ENCODE assay signal across 10 mouse cellular contexts in genomic region chr5:115928786-115929507, GRCm38 (mm10).
DNase-seq lines count a peak whose midpoint lies in the region; ATAC-seq and TF ChIP-seq lines count a peak whose summit lies in the region.
"Had no signal": no experiment of that assay in that cellular context is flagged by ENCODE, and none has a peak within 500 bp of the region (broad histone marks: within the 10 kb centered on the region; RNA-seq: fewer than 3 reads in every experiment).

No protein-coding gene starts in this region.

- H3K4me3 ChIP-seq in intestine, postnatal 0 days (ENCODE audit: low read depth, low read length) = no peak overlapping the region
- no peak overlapping the region for H3K4me3 ChIP-seq in intestine, embryonic 15.5 days (replicated peaks)
- no peak overlapping the region for H3K4me3 ChIP-seq in forebrain, embryonic 11.5 days (ENCODE audit: low read depth, low read length)
- H3K4me3 ChIP-seq in forebrain, embryonic 15.5 days = no peak overlapping the region
- H3K4me3 ChIP-seq: heart, embryonic 13.5 days had no signal

- H3K9ac ChIP-seq in intestine, postnatal 0 days (ENCODE audit: low read depth, low read length) = no peak overlapping the region
- no peak overlapping the region for H3K9ac ChIP-seq in intestine, embryonic 15.5 days
- no peak overlapping the region for H3K9ac ChIP-seq in forebrain, embryonic 11.5 days (ENCODE audit: low read length)
- H3K9ac ChIP-seq in forebrain, embryonic 15.5 days (replicated peaks) = no peak overlapping the region
- H3K9ac ChIP-seq: heart, embryonic 13.5 days had no signal

- no peak overlapping the region for H3K27ac ChIP-seq in intestine, postnatal 0 days (ENCODE audit: low read depth, low read length)
- no peak overlapping the region for H3K27ac ChIP-seq in intestine, embryonic 15.5 days
- H3K27ac ChIP-seq in forebrain, embryonic 11.5 days (ENCODE audit: low read depth, low read length) = no peak overlapping the region
- H3K27ac ChIP-seq in forebrain, embryonic 15.5 days (replicated peaks) = no peak overlapping the region
- H3K27ac ChIP-seq: heart, embryonic 13.5 days had no signal

- no peaks in the 10 kb centered on the region for H3K4me1 ChIP-seq in intestine, postnatal 0 days (replicated peaks; ENCODE audit: control insufficient read depth, insufficient read depth, low read length)
- H3K4me1 ChIP-seq in intestine, embryonic 15.5 days (replicated peaks) = no peaks in the 10 kb centered on the region
- no peaks in the 10 kb centered on the region for H3K4me1 ChIP-seq in forebrain, embryonic 11.5 days (replicated peaks; ENCODE audit: control insufficient read depth, insufficient read depth, low read length)
- H3K4me1 ChIP-seq in forebrain, embryonic 15.5 days = no peaks in the 10 kb centered on the region
- H3K4me1 ChIP-seq: heart, embryonic 13.5 days had no signal

- ATAC-seq in intestine, postnatal 0 days = no peak
- no peak for ATAC-seq in intestine, embryonic 15.5 days
- no peak for ATAC-seq in forebrain, embryonic 11.5 days (replicated peaks; ENCODE audit: low FRiP score)
- ATAC-seq in forebrain, embryonic 15.5 days (replicated peaks) = no peak
- no peak for ATAC-seq in granulocyte monocyte progenitor cell, adult 5-6 weeks (replicated peaks; ENCODE audit: poor library complexity, severe bottlenecking)

- no peak overlapping the region for H3K4me2 ChIP-seq in intestine, postnatal 0 days (replicated peaks; ENCODE audit: low read depth)
- H3K4me2 ChIP-seq in intestine, embryonic 15.5 days (replicated peaks) = no peak overlapping the region
- no peak overlapping the region for H3K4me2 ChIP-seq in forebrain, embryonic 11.5 days (ENCODE audit: low read depth, low read length, severe bottlenecking)
- no peak overlapping the region for H3K4me2 ChIP-seq in forebrain, embryonic 15.5 days (replicated peaks)
- H3K4me2 ChIP-seq: heart, embryonic 13.5 days had no signal

- no peaks in the 10 kb centered on the region for H3K9me3 ChIP-seq in intestine, postnatal 0 days (ENCODE audit: control insufficient read depth)
- no peaks in the 10 kb centered on the region for H3K9me3 ChIP-seq in intestine, embryonic 15.5 days
- H3K9me3 ChIP-seq in forebrain, embryonic 11.5 days (ENCODE audit: control insufficient read depth, low read length) = no peaks in the 10 kb centered on the region
- no peaks in the 10 kb centered on the region for H3K9me3 ChIP-seq in forebrain, embryonic 15.5 days

- no peaks in the 10 kb centered on the region for H3K27me3 ChIP-seq in intestine, postnatal 0 days (replicated peaks; ENCODE audit: control insufficient read depth, insufficient read depth, low read length)
- no peaks in the 10 kb centered on the region for H3K27me3 ChIP-seq in intestine, embryonic 15.5 days (replicated peaks)
- H3K27me3 ChIP-seq in forebrain, embryonic 11.5 days (ENCODE audit: control insufficient read depth, insufficient read depth, low read length) = no peaks in the 10 kb centered on the region
- H3K27me3 ChIP-seq in forebrain, embryonic 15.5 days = no peaks in the 10 kb centered on the region
- H3K27me3 ChIP-seq: heart, embryonic 13.5 days had no signal

- peaks cover 19% of the 10 kb centered on the region for H3K36me3 ChIP-seq in intestine, postnatal 0 days (ENCODE audit: control insufficient read depth, insufficient read depth)
- peaks cover 12% of the 10 kb centered on the region; the same call in 1 of the 2 replicates for H3K36me3 ChIP-seq in intestine, embryonic 15.5 days
- H3K36me3 ChIP-seq in forebrain, embryonic 11.5 days (ENCODE audit: control insufficient read depth, insufficient read depth, low read length) = peaks cover 8% of the 10 kb centered on the region
- peaks cover 11% of the 10 kb centered on the region for H3K36me3 ChIP-seq in forebrain, embryonic 15.5 days

- no peak for TF ChIP-seq POLR2A in brain, embryonic 14.5 days (IDR thresholded peaks at IDR 0.05; ENCODE audit: borderline replicate concordance, extremely low read depth, insufficient read depth, insufficient read length, poor library complexity, severe bottlenecking)

- DNase-seq in urinary bladder, postnatal 36 days (ENCODE audit: low spot score in 2 of 2) = peak; percentile 20 to 26
- no peak for DNase-seq in urinary bladder, postnatal 10 days (ENCODE audit: low spot score)
- no peak for DNase-seq in brain, embryonic 14.5 days (ENCODE audit: low read depth)
- no peak for DNase-seq in forebrain, embryonic 11.5 days (ENCODE audit: low spot score)
- DNase-seq: layer of hippocampus, adult 9-11 months had no signal

- 89% methylated on average over 16 of the region's 16 CpGs for WGBS in intestine, postnatal 0 days
- 86% methylated on average over 16 of the region's 16 CpGs for WGBS in intestine, embryonic 15.5 days
- WGBS in forebrain, embryonic 11.5 days = 85% methylated on average over 16 of the region's 16 CpGs
- 84% methylated on average over 16 of the region's 16 CpGs for WGBS in forebrain, embryonic 15.5 days

- 0 out of 2 replicates have a peak, but pooled peaks have one; percentile 24 for TF ChIP-seq CTCF in intestine, postnatal 0 days (IDR thresholded peaks at IDR 0.05; ENCODE audit: low read depth)
- TF ChIP-seq CTCF in brain, embryonic 14.5 days (IDR thresholded peaks at IDR 0.05; ENCODE audit: borderline replicate concordance, extremely low read depth, insufficient read depth, insufficient read length) = peak; percentile 9; the same call in 1 of the 2 replicates

Comparison
In these comparisons a context has a peak if more than half of its experiments do, and no peak if none do; other contexts are left out.
1. DNase-seq: peak in urinary bladder, postnatal 36 days (2 of 2); none in urinary bladder, postnatal 10 days (single experiment), brain, embryonic 14.5 days (single experiment) and forebrain, embryonic 11.5 days (single experiment).